Mouse (Mus musculus): ENCODE results near the gene Ubn2. TPM values are rescaled to one million over a fixed set of nuclear protein-coding genes. Genes with fewer than 3 reads are reported as not detected.
A peak's percentile ranks its signal among the peaks of the same experiment; 100 is the strongest.

Gene Ubn2
- polyA plus RNA-seq, 1 experiment from 2014 or later: 23.7 TPM

DNA sequence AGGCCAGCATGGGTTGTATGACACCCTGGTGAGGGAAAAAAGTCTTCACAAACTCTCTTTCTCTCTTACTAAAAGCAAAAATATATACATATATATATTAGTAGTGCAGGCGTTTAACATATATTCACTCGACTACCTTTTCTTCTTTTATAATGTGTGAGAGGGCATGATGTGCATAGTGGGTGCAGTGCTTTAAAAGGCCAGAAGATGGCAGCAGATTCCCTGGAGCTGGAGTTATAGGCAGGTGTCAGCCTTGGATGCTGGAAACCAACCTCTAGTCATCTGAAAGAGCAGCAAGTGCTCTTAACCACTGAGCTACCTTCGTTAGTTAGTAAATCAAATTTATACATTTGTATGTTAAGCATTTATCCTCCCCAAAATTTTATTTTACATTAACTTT, 58.8 kb downstream of the Ubn2 start:
- Histone ChIP-seq H3K27me3 (no peaks in the 10 kb centered on the region), H3K9me3 (no peaks in the 10 kb centered on the region), H3K4me3 (no peak overlapping the region), H3K36me3 (peaks cover 74% of the 10 kb centered on the region), H3K4me1 (replicated peaks) (no peaks in the 10 kb centered on the region), H3K9ac (no peak overlapping the region), H3K27ac (replicated peaks) (no peak overlapping the region), H3K4me2 (no peak overlapping the region)
- 85% methylated on average over 3 of the region's 3 CpGs for WGBS
- no peak for ATAC-seq (ENCODE audit: low read depth)

DNA sequence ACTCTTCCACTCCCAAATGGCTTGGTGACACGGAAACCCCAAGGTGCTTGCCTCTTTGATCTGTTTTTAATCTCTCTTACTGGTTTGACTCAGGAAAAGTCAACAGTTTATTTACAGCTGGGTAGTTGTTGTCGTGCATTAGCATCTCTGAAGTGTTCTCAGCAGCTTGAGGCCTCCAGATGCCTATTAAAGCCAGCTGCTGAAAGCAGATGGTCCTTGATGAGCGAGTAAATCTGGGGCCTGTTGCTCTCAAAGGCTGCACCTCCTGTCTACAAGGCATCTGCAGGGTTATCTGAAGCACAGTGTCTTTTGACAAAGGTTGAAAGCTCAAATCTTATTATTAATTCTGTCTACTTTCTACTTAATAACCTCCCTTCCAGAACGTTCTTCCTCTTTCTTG, 61.9 kb downstream of the Ubn2 start:
- no peak overlapping the region for H3K27ac ChIP-seq (replicated peaks)
- H3K9me3 ChIP-seq: no peaks in the 10 kb centered on the region
- no peaks in the 10 kb centered on the region for H3K27me3 ChIP-seq
- H3K36me3 ChIP-seq: peaks cover 76% of the 10 kb centered on the region
- no peak overlapping the region for H3K4me3 ChIP-seq
- no peak for ATAC-seq (ENCODE audit: low read depth)
- H3K9ac ChIP-seq: no peak overlapping the region
- 18% methylated on average over 4 of the region's 4 CpGs for WGBS
- H3K4me2 ChIP-seq: no peak overlapping the region
- no peaks in the 10 kb centered on the region for H3K4me1 ChIP-seq (replicated peaks)

DNA sequence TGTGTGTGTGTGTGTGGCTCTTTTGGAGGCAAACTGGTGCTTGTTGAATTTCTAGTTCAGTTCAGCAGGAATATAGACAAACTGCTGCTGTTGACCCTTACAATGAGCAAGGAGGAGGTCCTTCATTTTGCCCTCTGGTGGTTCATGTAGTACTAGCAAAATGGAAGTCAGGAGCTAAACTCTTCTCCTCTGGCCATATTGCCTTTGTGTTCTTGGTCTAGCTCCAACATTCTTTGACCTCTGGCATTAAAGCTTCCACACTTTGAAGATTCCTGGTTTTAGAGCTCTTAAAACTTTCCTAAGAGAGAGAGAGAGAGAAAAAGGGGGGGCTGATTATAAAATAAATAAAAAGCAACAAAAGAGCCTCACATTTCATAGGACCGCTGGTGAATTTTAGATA, 78.3 kb downstream of the Ubn2 start:
- ATAC-seq (ENCODE audit: low read depth): no peak
- WGBS: 100% methylated on average over 1 of the region's 1 CpGs

GRCm38 (mm10) chr6:38512830-38513229, 79.1 kb downstream of the Ubn2 start:
- Histone ChIP-seq H3K36me3 (0 out of 2 replicates have a peak, but pooled peaks cover 4% of the 10 kb centered on the region), H3K4me3 (no peak overlapping the region), H3K9ac (no peak overlapping the region), H3K9me3 (no peaks in the 10 kb centered on the region), H3K4me1 (replicated peaks) (no peaks in the 10 kb centered on the region; the same call in 1 of the 2 replicates), H3K4me2 (no peak overlapping the region), H3K27me3 (no peaks in the 10 kb centered on the region), H3K27ac (replicated peaks) (no peak overlapping the region)
- ATAC-seq (ENCODE audit: low read depth): no peak

More for the DNA sequence above, 78.3 kb downstream of the Ubn2 start:
- H3K9me3 ChIP-seq: no peaks in the 10 kb centered on the region
- H3K27me3 ChIP-seq: no peaks in the 10 kb centered on the region
- 0 out of 2 replicates have a peak, but pooled peaks cover 4% of the 10 kb centered on the region for H3K36me3 ChIP-seq
- no peaks in the 10 kb centered on the region for H3K4me1 ChIP-seq (replicated peaks)
- H3K4me3 ChIP-seq: no peak overlapping the region
- no peak overlapping the region for H3K4me2 ChIP-seq
- H3K9ac ChIP-seq: no peak overlapping the region
- no peak overlapping the region for H3K27ac ChIP-seq (replicated peaks)

GRCm38 (mm10) chr6:38515201-38515600, 81.5 kb downstream of the Ubn2 start:
- Histone ChIP-seq H3K4me3 (no peak overlapping the region), H3K9ac (no peak overlapping the region), H3K36me3 (no peaks in the 10 kb centered on the region), H3K27ac (replicated peaks) (no peak overlapping the region), H3K9me3 (no peaks in the 10 kb centered on the region), H3K4me2 (no peak overlapping the region), H3K4me1 (replicated peaks) (no peaks in the 10 kb centered on the region; the same call in 1 of the 2 replicates), H3K27me3 (no peaks in the 10 kb centered on the region)
- 91% methylated on average over 4 of the region's 4 CpGs for WGBS
- ATAC-seq (ENCODE audit: low read depth): no peak

DNA sequence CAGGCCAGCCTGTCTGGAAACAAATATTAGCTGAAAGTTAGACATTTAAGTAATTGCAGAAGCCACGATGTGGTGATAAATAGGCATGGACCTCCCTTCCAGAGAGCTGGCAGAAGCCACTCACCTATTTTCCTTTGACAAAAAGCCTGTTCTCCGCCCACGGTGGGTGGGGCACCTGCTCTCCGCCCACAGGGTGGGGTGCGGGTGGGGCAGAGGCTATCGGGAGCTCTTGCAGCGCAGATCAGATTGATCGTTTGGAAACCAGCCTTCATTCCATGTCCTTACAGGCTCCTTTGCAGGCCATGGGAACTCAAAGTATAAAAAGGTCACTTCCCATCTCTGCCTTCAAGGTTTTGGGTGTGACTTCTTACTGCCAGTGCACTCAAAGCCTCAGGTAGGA, 90.1 kb downstream of the Ubn2 start:
- 25% methylated on average over 8 of the region's 8 CpGs for WGBS
- H3K27ac ChIP-seq (replicated peaks): no peak overlapping the region
- ATAC-seq (ENCODE audit: low read depth): no peak
- H3K9me3 ChIP-seq: no peaks in the 10 kb centered on the region
- H3K36me3 ChIP-seq: peaks cover 9% of the 10 kb centered on the region; the same call in 1 of the 2 replicates
- no peak overlapping the region for H3K9ac ChIP-seq
- H3K4me3 ChIP-seq: no peak overlapping the region
- H3K4me1 ChIP-seq (replicated peaks): no peaks in the 10 kb centered on the region
- no peak overlapping the region for H3K4me2 ChIP-seq
- H3K27me3 ChIP-seq: no peaks in the 10 kb centered on the region

DNA sequence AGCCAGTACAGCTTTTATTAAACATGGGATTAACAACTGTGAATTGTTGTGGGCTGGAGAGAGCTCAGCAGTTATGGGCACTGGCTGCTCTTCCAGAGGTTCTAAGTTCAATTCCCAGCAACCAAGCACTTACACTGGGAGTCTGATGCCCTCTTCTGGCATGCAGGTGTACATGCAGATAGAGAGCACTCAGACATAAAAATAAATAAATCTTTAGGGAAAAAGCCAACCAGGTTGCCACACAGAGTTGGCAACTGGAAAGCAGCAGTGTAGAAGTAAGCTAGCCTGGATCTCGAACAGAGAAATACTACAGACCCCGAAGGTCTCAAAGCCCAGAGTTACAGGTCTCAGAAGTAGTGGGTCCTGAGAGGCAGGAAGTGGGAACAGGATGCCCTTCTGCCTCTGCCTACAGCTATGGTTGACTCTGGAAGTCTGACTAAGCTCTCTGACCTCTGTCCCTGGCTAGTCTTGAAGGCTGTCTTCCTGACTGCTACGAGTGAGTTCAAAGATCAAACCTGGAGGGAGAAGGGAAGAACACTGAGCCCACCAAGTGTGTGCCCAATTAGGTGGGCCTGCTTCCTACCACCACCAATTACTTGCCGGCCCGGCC, 97.6 kb downstream of the Ubn2 start:
- Histone ChIP-seq H3K27ac (replicated peaks) (no peak overlapping the region), H3K36me3 (no peaks in the 10 kb centered on the region), H3K9me3 (no peaks in the 10 kb centered on the region), H3K4me3 (no peak overlapping the region), H3K9ac (no peak overlapping the region), H3K27me3 (no peaks in the 10 kb centered on the region), H3K4me1 (replicated peaks) (peaks cover 14% of the 10 kb centered on the region), H3K4me2 (no peak overlapping the region)
- WGBS: 51% methylated on average over 5 of the region's 5 CpGs
- no peak for ATAC-seq (ENCODE audit: low read depth)

DNA sequence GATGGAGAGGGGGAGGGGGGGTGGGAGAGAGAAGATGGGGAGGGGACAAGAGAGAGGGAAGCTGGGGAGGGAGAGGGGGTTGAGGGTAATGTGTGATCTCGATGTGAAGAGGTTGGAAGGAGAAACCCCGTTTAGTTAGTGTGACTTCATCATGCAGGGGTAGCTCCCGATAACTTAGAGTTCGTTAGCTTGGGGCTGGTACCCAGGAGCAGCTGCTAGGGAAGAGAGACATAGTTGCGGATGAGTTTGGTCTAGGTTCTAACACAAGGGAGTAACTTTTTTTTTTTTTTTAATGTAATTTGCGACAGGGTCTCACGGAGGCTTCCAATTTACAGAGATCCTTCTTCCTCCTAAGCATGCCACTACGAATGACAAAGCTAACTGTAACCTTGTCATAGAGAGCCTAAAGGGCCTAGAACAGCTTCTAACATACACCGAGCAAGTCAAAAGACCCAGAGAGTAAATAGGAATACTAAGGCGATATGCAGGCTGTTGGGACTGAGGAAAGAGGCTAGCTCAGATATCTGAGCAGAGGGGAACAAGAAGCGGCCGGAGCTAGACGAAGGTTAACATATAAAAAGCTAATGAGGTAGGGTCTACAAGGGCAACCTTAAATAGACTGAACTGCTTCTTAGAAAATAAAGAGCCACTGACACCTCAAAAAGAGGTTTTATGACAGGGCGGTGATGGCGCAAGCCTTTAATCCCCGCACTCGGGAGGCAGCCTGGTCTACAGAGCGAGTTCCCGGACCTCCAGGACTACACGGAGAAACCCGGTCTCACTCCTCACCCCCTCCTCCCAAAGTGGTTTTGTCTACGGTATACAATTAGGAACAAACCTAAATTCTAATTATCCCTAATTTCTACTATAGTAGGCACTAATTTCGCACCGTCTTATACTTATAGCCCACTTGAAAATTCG, 99.0 kb downstream of the Ubn2 start:
- Histone ChIP-seq H3K9ac (peak overlapping the region; percentile 80), H3K4me3 (peak overlapping the region; percentile 82), H3K36me3 (no peaks in the 10 kb centered on the region), H3K27ac (replicated peaks) (peak overlapping the region; percentile 96), H3K9me3 (no peaks in the 10 kb centered on the region), H3K4me2 (peak overlapping the region; percentile 83), H3K4me1 (replicated peaks) (peaks cover 15% of the 10 kb centered on the region), H3K27me3 (no peaks in the 10 kb centered on the region)
- 7% methylated on average over 25 of the region's 25 CpGs for WGBS
- peak; percentile 55 for ATAC-seq (ENCODE audit: low read depth)

- ATAC-seq (ENCODE audit: low read depth): peak; percentile 86
- Histone ChIP-seq H3K27ac (replicated peaks) (peak within 1 kb of the TSS; percentile 98), H3K9me3 (no peaks in the 10 kb centered on the region), H3K4me3 (peak within 1 kb of the TSS; percentile 82), H3K9ac (peak within 1 kb of the TSS; percentile 89), H3K27me3 (no peaks in the 10 kb centered on the region), H3K36me3 (no peaks in the 10 kb centered on the region), H3K4me1 (replicated peaks) (peaks cover 15% of the 10 kb centered on the region), H3K4me2 (peak within 1 kb of the TSS; percentile 83)
- WGBS: 7% methylated on average over 41 of the region's 41 CpGs
Observed at GRCm38 (mm10) chr6:38533428-38534405, 100.0 kb downstream of the Ubn2 start, which contains the start of gene Fmc1. Fmc1 (plus strand) TSS chr6:38533502.

- peaks cover 8% of the 10 kb centered on the region; the same call in 1 of the 2 replicates for H3K36me3 ChIP-seq
- peak overlapping the region; percentile 82 for H3K4me3 ChIP-seq
- H3K4me1 ChIP-seq (replicated peaks): peaks cover 15% of the 10 kb centered on the region
- peak overlapping the region; percentile 98 for H3K27ac ChIP-seq (replicated peaks)
- peak; percentile 72 for ATAC-seq (ENCODE audit: low read depth)
- H3K9me3 ChIP-seq: no peaks in the 10 kb centered on the region
- no peaks in the 10 kb centered on the region for H3K27me3 ChIP-seq
- peak overlapping the region; percentile 89 for H3K9ac ChIP-seq
- under 1% methylated on average over 53 of the region's 53 CpGs for WGBS
- H3K4me2 ChIP-seq: peak overlapping the region; percentile 58
Observed at GRCm38 (mm10) chr6:38534640-38535365, 101.1 kb downstream of the Ubn2 start.

DNA sequence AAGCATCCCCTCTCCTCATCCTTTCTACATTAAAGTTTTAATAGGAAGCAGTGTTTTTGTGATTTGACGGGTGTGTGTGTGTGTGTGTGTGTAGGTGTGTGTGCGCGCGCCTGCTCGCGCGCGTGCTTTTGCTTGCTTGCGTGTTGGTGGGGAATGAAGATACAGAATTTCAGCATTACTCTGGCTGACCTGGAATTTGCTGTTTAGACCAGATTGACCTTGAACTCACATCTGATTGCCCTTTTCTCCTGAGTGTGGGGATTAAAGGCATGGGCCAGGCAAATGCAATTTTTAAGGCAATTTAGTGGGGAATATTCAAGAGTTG, 101.6 kb downstream of the Ubn2 start:
- WGBS: 2% methylated on average over 9 of the region's 9 CpGs
- H3K27ac ChIP-seq (replicated peaks): peak overlapping the region; percentile 98
- H3K36me3 ChIP-seq: peaks cover 13% of the 10 kb centered on the region; the same call in 1 of the 2 replicates
- H3K4me1 ChIP-seq (replicated peaks): peaks cover 15% of the 10 kb centered on the region
- no peak for ATAC-seq (ENCODE audit: low read depth)
- H3K27me3 ChIP-seq: no peaks in the 10 kb centered on the region
- H3K9ac ChIP-seq: peak overlapping the region; percentile 89
- H3K9me3 ChIP-seq: no peaks in the 10 kb centered on the region
- H3K4me3 ChIP-seq: peak overlapping the region; percentile 82
- peak overlapping the region; percentile 58 for H3K4me2 ChIP-seq

Measured in neural tube, embryonic 13.5 days (tissue).